Mouse (Mus musculus) forebrain, embryonic 13.5 days (tissue): ENCODE results near the gene Trim45. TPM values are rescaled to one million over a fixed set of nuclear protein-coding genes. Genes with fewer than 3 reads are reported as not detected.

Source experiments
- ATAC-seq: fragments of 200-750 bp; cut with Nextera tagmentation; 2 replicates; pipeline ENCODE4 v1.8.0; 2017
- H3K27ac ChIP-seq: fragments of 300-500 bp; sonication (generic); 2 replicates; pipeline ENCODE4 v1.5.1; 2015; ENCODE audit warnings: inconsistent platforms, mild to moderate bottlenecking, moderate library complexity
- H3K27me3 ChIP-seq: fragments of 300-500 bp; sonication (generic); 2 replicates; pipeline ENCODE4 v1.6.1; 2015; ENCODE audit warnings: mild to moderate bottlenecking, inconsistent platforms
- H3K36me3 ChIP-seq: fragments of 300-500 bp; sonication (generic); 2 replicates; pipeline ENCODE4 v1.6.1; 2015; ENCODE audit warnings: mild to moderate bottlenecking, inconsistent platforms; ENCODE audit not compliant: poor library complexity, severe bottlenecking
- H3K4me1 ChIP-seq: fragments of 300-500 bp; sonication (generic); 2 replicates; pipeline ENCODE4 v1.6.1; 2015; ENCODE audit warnings: inconsistent platforms
- H3K4me2 ChIP-seq: fragments of 300-500 bp; sonication (generic); 2 replicates; pipeline ENCODE4 v1.6.1; 2015; ENCODE audit warnings: inconsistent platforms, mild to moderate bottlenecking, moderate library complexity
- H3K4me3 ChIP-seq: fragments of 300-500 bp; sonication (generic); 2 replicates; pipeline ENCODE4 v1.5.1; 2015; ENCODE audit warnings: mild to moderate bottlenecking, inconsistent platforms
- H3K9ac ChIP-seq: fragments of 300-500 bp; sonication (generic); 2 replicates; pipeline ENCODE4 v1.6.1; 2015; ENCODE audit warnings: mild to moderate bottlenecking, inconsistent platforms
- H3K9me3 ChIP-seq: fragments of 300-500 bp; sonication (generic); replicated peaks from 2 replicates; pipeline ENCODE4 v1.6.1; 2016; ENCODE audit warnings: inconsistent platforms
- WGBS: fragments of 180-500 bp; shearing (Covaris S2); methylation state at CpG from one replicate; pipeline ENCODE4 v1.1.7; 2015; 5-methylcytosine and 5-hydroxymethylcytosine counted together
- polyA plus RNA-seq: library from polyadenylated mRNA; unstranded; fragments of >200 nt; fragmentation: Nextera tagmentation; extraction: Ambion mirVana; gene quantifications from 2 replicates; pipeline ENCODE4 v1.2.1, GENCODE M21; 2015

Trim45 gene
- polyA plus RNA-seq, 1 experiment from 2014 or later: 6.9 TPM

- no peaks in the 10 kb centered on the region for H3K27me3 ChIP-seq
- no peak overlapping the region for H3K27ac ChIP-seq
- no peaks in the 10 kb centered on the region for H3K9me3 ChIP-seq
- ATAC-seq: no peak
- WGBS: 84% methylated on average over 8 of the region's 8 CpGs
- H3K36me3 ChIP-seq: no peaks in the 10 kb centered on the region
- no peak overlapping the region for H3K4me2 ChIP-seq
- H3K4me3 ChIP-seq: no peak overlapping the region
- no peak overlapping the region for H3K9ac ChIP-seq
- no peaks in the 10 kb centered on the region; the same call in 1 of the 2 replicates for H3K4me1 ChIP-seq
Measured at GRCm38 (mm10) chr3:100979290-100979689, 57.3 kb downstream of the Trim45 start.

Other genes starting within 250 kb of the Trim45 start
- gene Man1a2, start 236.7 kb upstream of the Trim45 start, polyA plus RNA-seq: 31.0 and 35.4 TPM in 2 replicates
- not detected in 2 replicates for gene Vtcn1, start 96.7 kb upstream of the Trim45 start, polyA plus RNA-seq
- gene Ttf2, start 47.5 kb downstream of the Trim45 start, polyA plus RNA-seq: 13.7 and 16.9 TPM in 2 replicates
- 0.05 and 0.08 TPM in 2 replicates for gene Cd101, start 107.4 kb downstream of the Trim45 start, polyA plus RNA-seq
- 4.0 and 4.5 TPM in 2 replicates for gene Ptgfrn, start 188.1 kb downstream of the Trim45 start, polyA plus RNA-seq